Mouse (Mus musculus): ENCODE measurements around the gene Fat1.

DNA sequence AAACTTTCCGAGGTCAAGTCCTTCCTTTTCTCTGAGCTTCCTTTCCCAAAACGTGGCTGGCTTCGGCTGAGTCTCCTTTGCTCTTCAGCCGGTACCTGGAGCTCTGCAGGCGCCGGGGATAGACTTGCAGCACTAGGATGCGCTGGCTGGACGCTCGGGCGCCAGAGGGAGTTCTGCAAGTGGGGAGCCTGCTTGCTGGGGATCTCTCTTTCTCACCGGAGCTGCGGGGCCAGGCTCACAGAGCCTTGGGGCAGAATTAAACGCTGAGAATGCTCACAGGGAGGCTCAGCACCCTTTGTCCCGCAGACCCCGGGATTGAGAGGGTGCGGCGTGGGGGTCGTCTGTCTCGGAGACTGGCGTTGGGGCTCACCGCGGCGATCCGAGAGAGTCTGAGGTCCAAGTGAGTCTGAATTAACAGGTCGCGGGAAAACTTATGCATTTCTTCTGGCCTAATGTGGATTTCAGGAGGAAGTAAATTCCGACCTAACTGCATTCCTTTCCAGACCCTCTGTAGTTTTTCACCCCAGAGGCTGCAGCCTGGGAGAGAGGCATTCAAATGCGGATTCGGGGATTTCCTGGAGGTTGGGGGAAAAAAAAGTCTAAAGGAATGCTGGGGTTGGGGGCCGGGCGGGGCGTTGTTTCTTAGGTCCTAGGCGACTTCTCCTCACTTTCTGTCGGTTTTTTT lies 2.0 kb downstream of the Fat1 start:
- no peak for TF ChIP-seq GATA1 (IDR thresholded peaks at IDR 0.05; ENCODE audit: borderline replicate concordance, low read length)
- TF ChIP-seq FLI1 (IDR thresholded peaks at IDR 0.05; ENCODE audit: low read length) = no peak

Measured in megakaryocyte, embryonic 14.5 days (primary cell).